Mouse (Mus musculus): ENCODE measurements around the gene Gm10160.

Gm10160 gene

DNA sequence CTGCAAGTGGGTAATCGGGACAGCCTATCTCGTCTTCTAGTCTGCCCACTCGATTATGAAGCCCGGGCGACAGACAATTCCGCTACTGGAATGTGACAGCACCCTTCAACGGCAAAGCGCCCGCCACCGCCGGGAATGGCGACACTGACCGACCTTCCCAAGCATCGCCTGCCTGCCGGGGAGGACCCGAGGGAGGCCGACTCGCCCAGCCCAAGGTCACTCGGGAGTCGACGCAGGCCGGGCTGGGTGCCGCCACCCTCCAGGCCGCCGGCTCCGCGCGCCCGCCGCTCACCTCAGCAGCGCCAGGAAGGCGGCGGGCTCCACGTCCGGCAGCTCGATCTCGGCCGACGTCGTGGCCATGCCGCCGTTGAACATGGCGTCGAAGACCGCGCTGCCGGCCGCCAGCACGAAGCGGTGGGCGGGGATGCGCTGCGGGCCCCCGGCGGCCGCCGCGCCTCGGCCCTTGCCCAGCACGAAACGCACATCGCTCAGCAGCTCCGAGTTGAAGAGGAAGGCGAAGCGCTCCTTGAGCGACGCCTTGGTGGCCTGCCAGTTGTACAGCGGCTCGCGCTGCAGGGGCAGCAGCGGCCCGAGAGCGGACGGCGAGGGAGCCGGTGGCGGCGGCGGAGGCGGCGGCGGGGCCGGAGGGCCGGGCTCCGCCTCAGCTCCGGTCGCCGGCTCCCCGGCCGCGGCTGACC is 26.8 kb downstream of the Gm10160 start:
- peak; percentile 11 to 33 for DNase-seq (ENCODE audit: low spot score in 2 of 2)

DNA sequence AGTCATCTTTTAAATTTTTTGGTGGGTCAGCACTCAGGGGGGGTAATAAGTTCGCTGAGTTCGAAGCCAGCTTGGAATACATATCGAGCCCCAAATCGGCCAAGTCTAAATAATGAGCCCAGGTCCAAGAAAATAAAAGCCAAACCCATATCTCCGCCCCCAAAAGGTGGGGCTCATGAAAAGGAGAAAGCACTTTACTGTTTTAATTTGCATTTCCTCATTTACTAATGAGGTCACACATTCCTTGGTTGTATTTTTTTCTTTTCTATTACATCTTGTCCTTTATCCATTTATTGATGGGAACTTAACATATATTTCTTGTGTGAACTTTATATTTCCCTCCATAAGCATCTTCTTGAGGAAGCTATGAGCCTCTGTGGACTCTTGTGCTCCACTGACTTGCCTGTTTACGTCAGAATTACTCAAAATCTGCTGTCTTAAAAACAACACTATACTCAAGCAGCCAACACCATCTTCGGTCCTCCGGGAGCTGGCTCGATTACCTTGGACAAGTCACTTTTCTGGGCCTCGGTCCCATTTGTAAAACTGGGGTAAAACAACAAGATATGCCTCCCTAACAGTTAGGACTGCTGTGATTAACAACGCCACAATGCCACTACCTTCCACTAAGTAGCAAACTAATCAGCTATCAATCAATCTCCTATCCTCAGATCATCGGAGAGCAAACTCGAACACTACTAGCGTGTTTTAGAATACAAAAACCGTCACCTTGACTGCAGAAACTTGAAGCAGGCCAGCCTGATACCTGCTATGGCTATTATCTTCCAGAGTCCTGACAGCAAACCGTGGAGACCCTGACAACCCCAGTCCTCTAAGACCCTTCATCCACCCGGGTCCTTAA is 27.6 kb downstream of the Gm10160 start:
- DNase-seq (ENCODE audit: low spot score in 2 of 2) = no peak

DNA sequence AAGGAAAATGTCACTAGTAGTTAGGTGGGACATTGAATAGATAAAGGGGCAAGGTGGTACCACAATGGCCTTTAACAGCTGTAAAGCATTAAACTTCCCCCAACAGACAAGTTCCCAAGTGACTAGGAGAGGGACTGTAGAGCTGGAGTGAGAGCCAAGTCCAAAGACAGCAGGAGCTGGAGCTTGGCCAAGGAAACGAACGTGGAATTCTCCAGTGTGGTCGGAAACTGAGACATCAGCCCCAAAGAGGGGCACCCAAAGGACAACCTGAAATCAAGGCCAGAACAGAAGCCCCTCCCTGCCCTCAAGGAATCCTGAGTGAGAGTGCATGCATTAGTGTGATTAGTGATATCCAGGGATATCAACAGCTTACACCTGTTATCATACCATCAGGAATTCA is 30.2 kb downstream of the Gm10160 start:
- DNase-seq (ENCODE audit: low spot score in 2 of 2) = no peak

DNA sequence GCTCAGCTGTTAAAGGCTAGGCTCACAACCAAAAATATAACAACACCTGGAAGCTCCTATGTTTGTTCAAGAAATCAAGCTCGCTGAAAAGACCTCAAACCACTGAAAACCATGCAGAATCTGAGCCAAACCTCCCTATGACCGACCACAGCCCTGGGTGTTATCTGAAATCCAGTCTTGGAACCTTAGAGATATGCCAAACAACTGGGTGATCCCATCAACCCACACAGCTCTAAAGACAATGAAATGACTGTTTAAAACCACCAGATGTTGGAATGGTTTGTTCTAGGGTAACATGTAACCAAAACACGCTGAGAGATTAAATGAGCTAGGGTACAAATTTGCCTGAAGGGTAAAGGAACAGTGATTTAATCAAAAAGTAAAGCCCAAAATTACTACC is 30.7 kb downstream of the Gm10160 start:
- DNase-seq (ENCODE audit: low spot score in 2 of 2) = no peak

DNA sequence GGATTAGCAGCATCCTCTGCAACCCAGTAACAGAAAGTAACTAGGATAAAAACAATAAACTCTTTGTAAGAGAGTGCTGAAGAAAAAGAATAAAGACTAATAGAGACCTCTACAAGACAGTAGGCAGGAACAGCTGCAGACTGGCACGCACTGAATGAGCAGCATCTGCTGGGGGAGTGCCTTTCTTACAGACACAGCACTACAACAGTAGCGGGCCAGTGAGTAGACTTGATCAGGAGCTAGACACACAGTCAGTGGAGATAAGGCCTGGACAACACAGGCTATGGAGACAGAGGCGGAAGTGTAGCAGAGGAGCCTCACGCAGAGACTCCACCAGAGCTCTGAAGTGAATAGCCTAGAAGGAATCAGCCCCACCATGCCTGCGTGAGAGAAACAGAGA is 49.5 kb downstream of the Gm10160 start:
- DNase-seq (ENCODE audit: low spot score in 2 of 2) = no peak
